Mouse (Mus musculus) heart, embryonic 14.5 days (tissue): ENCODE results near the gene St13. TPM values are rescaled to one million over a fixed set of nuclear protein-coding genes. Genes with fewer than 3 reads are reported as not detected.
A peak's percentile ranks its signal among the peaks of the same experiment; 100 is the strongest.

ENCODE experiments used
- ATAC-seq: fragments of 200-750 bp; cut with Nextera tagmentation; 2 replicates; pipeline ENCODE4 v1.8.0; 2017; ENCODE audit warnings: low read depth, moderate TSS enrichment; ENCODE audit not compliant: insufficient number of reproducible peaks, insufficient read depth, low FRiP score
- H3K27ac ChIP-seq, 2 experiments: fragments of 200-500 bp in 1 of 2; fragments of 300-500 bp in 1 of 2; sonication (generic) in 1 of 2; replicated peaks in 1 of 2; 2 replicates each; pipeline ENCODE4 v1.5.1; 2012 to 2014; ENCODE audit warnings: low read depth in 2 of 2, low read length in 2 of 2, control low read depth in 1 of 2, mild to moderate bottlenecking in 1 of 2, mixed read lengths in 1 of 2; ENCODE audit not compliant: control insufficient read depth in 1 of 2, insufficient read depth in 1 of 2
- H3K27me3 ChIP-seq: fragments of 300-500 bp; sonication (generic); 2 replicates; pipeline ENCODE4 v1.6.1; 2014; ENCODE audit warnings: mild to moderate bottlenecking, low read length, control low read depth; ENCODE audit not compliant: control insufficient read depth, insufficient read depth
- H3K36me3 ChIP-seq: fragments of 300-500 bp; sonication (generic); 2 replicates; pipeline ENCODE4 v1.6.1; 2014; ENCODE audit warnings: mild to moderate bottlenecking, control low read depth, low read length, mixed read lengths; ENCODE audit not compliant: control insufficient read depth, insufficient read depth
- H3K4me1 ChIP-seq, 2 experiments: fragments of 200-500 bp in 1 of 2; fragments of 300-500 bp in 1 of 2; sonication (generic) in 1 of 2; 2 replicates each; pipeline ENCODE4 v1.6.1; 2012 to 2014; ENCODE audit warnings: low read length in 2 of 2, control low read depth in 1 of 2, mixed read lengths in 1 of 2; ENCODE audit not compliant: control insufficient read depth in 2 of 2, insufficient read depth in 2 of 2
- H3K4me2 ChIP-seq: fragments of 300-500 bp; sonication (generic); 2 replicates; pipeline ENCODE4 v1.6.1; 2014; ENCODE audit warnings: mild to moderate bottlenecking, low read length
- H3K4me3 ChIP-seq, 2 experiments: fragments of 200-500 bp in 1 of 2; fragments of 300-500 bp in 1 of 2; sonication (generic) in 1 of 2; 2 replicates each; pipeline ENCODE4 v1.5.1; 2012 to 2014; ENCODE audit warnings: low read length in 2 of 2, mild to moderate bottlenecking in 2 of 2, control low read depth in 1 of 2, low read depth in 1 of 2, moderate library complexity in 1 of 2; ENCODE audit not compliant: control insufficient read depth in 1 of 2, insufficient read depth in 1 of 2
- H3K9ac ChIP-seq: fragments of 300-500 bp; sonication (generic); 2 replicates; pipeline ENCODE4 v1.6.1; 2014; ENCODE audit warnings: mild to moderate bottlenecking, low read length
- H3K9me3 ChIP-seq: fragments of 300-500 bp; sonication (generic); 2 replicates; pipeline ENCODE4 v1.6.1; 2016; ENCODE audit warnings: low read length, control low read depth; ENCODE audit not compliant: control insufficient read depth
- WGBS: fragments of 180-500 bp; shearing (Covaris S2); extraction: QIAGEN DNeasy Blood & Tissue Kit; methylation state at CpG from one replicate; pipeline ENCODE4 v1.1.7; 2014; 5-methylcytosine and 5-hydroxymethylcytosine counted together
- polyA plus RNA-seq: library from polyadenylated mRNA; unstranded; fragments of >200 nt; fragmentation: Nextera tagmentation; extraction: Ambion mirVana; gene quantifications from 2 replicates; pipeline ENCODE4 v1.2.1, GENCODE M21; 2014

The St13 gene
- polyA plus RNA-seq, 1 experiment from 2014 or later, result 105 TPM

DNA sequence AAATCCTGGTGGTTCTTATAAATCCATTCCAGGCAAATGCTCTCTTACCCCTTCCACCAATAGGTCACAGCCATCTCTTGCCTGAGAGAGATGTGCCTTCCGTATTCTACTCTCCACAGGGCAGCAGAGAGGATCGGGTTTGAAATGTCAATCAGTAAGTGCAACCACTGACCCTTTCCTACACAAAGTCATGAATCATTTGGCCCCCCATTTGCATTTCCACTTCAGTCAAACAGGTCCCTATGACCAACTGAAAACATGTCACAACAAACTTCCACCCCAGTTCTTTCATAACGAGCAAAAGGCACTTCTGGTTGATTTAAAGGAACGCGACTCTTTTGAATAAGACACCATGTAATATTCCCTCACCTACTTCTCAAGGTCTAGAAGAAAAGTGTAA, 40.5 kb downstream of the St13 start:
- peaks cover 0 to 22% of the 10 kb centered on the region in 2 experiments; a peak in 3 of 4 replicates for H3K4me1 ChIP-seq
- H3K9ac ChIP-seq, result no peak overlapping the region; the same call in 1 of the 2 replicates
- H3K27me3 ChIP-seq, result no peaks in the 10 kb centered on the region
- peak overlapping the region; percentile 93 for H3K4me2 ChIP-seq
- H3K9me3 ChIP-seq, result no peaks in the 10 kb centered on the region
- no peak overlapping the region for H3K27ac ChIP-seq
- 90% methylated on average over 5 of the region's 5 CpGs for WGBS
- H3K4me3 ChIP-seq, result peak overlapping the region in 1 of 2 experiments; percentile 70; a peak in 1 of 4 replicates
- H3K36me3 ChIP-seq, result peaks cover 18% of the 10 kb centered on the region
- ATAC-seq, result no peak

DNA sequence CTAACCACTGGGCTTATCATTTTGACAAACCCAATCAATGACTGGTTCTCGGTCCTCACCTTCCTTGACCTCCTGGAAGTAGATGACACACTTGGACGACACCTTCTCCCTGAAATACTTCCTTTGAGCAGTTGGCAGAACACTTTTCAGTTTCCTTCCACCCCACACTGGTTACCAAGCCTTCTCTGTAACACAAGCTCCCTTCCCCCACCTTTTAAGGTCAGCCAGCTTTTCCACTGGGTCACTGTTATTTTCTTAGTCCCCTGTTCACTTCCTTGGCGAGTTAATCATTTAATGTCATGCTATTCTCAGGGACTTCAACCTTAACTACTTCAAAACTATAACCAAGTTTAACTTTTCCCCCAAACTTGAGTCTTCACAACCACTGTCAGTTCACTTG, 40.9 kb downstream of the St13 start:
- H3K27me3 ChIP-seq, result no peaks in the 10 kb centered on the region
- ATAC-seq, result no peak
- 79% methylated on average over 3 of the region's 3 CpGs for WGBS
- H3K27ac ChIP-seq, result no peak overlapping the region
- no peak overlapping the region for H3K4me3 ChIP-seq
- H3K4me1 ChIP-seq, result peaks cover 0 to 22% of the 10 kb centered on the region in 2 experiments; a peak in 3 of 4 replicates
- no peak overlapping the region for H3K9ac ChIP-seq
- no peaks in the 10 kb centered on the region for H3K9me3 ChIP-seq
- peaks cover 18% of the 10 kb centered on the region for H3K36me3 ChIP-seq
- no peak overlapping the region for H3K4me2 ChIP-seq

DNA sequence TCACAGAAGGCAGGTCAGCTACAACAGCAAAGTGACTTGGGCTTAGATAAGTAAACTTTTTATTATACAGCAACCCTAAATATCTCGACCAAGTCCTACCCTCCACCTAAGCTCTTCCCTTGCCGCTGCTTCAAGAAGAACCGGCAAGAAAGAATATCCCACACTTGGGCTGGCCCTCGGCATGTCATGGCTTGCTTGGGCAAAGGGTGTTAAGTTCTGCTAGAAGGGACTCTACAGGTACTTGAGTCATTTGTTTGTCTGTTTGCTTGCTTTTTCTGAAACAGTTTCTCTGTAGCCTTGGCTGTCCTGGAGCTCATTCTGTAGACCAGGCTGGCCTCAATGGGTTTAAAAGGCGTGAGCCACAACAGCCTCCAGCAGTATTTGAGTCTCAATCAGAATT, 42.9 kb downstream of the St13 start:
- 49% methylated on average over 5 of the region's 5 CpGs for WGBS
- no peak overlapping the region for H3K27ac ChIP-seq
- no peak overlapping the region for H3K4me2 ChIP-seq
- H3K9me3 ChIP-seq, result no peaks in the 10 kb centered on the region
- H3K36me3 ChIP-seq, result 0 out of 2 replicates have a peak, but pooled peaks cover 5% of the 10 kb centered on the region
- H3K9ac ChIP-seq, result no peak overlapping the region
- H3K4me3 ChIP-seq, result no peak overlapping the region
- ATAC-seq, result no peak
- peaks cover 0 to 22% of the 10 kb centered on the region in 2 experiments; a peak in 3 of 4 replicates for H3K4me1 ChIP-seq
- H3K27me3 ChIP-seq, result no peaks in the 10 kb centered on the region

DNA sequence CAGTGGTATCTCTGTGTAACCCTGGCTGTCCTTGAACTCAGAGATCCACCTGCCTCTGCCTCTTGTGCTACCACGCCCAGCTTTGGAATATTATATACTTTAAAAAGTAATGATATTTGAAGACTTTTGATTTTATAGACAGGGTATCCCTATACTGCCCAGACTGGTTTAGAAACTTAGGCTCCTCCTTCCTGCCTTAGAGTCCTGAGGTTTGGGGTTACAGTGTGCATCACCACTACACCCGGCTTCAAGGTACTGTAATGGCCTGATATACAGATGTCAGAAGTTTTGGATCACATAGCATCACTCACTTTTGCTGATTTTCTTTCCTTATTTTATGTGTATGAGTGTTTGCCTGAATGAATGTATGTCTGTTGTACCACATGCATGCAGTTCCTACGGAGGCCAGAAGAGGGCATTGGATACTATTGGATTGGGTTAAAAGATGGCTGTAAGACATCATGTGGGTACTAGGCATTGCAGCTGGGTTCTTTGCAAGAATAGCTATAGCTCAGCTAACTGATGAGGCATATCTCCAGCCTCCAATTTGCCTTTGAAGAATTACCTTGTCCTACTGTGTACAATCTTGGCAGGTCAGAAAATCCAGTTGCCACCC, 44.6 kb downstream of the St13 start:
- no peak overlapping the region for H3K4me3 ChIP-seq
- no peaks in the 10 kb centered on the region for H3K9me3 ChIP-seq
- no peak overlapping the region for H3K9ac ChIP-seq
- no peak for ATAC-seq
- WGBS, result 67% methylated on average over 3 of the region's 3 CpGs
- H3K4me1 ChIP-seq, result peaks cover 0 to 15% of the 10 kb centered on the region in 2 experiments; a peak in 2 of 4 replicates
- 0 out of 2 replicates have a peak, but pooled peaks cover 5% of the 10 kb centered on the region for H3K36me3 ChIP-seq
- no peak overlapping the region for H3K4me2 ChIP-seq
- H3K27ac ChIP-seq, result no peak overlapping the region
- H3K27me3 ChIP-seq, result no peaks in the 10 kb centered on the region

DNA sequence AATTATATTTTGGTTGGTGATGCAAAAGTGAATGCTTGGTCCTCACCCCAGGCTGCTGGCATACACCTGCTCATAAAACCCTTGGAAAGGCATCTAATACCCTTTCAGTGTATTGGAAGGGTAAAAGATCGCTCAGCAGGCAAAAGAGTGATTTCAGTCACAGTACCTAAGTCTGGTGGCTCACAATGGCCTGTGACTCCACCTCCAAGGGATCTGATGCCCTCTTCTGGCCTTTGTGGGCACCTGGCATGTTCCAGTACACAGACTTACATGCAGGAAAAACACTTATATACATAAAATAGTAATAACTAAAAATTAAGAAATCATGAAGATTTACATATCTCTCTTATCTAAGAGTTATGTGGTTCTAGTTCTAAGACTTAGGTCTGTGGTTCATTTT, 47.2 kb downstream of the St13 start:
- no peak for ATAC-seq
- no peaks in the 10 kb centered on the region for H3K9me3 ChIP-seq
- 0 out of 2 replicates have a peak, but pooled peaks cover 5% of the 10 kb centered on the region for H3K36me3 ChIP-seq

DNA sequence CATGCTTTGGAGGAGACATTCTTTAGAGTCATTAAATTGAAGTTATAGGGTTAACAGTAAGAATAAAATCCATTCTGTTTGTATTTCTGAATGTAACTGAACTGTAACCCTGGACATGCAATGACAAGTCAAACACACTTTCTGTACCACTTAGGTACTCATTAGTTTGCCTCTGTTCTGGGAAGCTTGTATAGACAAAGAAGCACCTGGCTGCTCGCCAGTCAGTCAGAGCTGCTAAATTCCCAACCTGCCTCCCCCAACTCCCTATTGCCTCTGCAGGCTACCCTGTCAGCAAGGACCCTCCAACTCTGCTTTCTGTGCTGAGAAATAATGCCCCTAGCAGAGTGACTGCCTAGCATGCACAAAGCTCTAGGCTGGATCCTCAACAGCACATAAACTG, 49.5 kb downstream of the St13 start:
- Histone ChIP-seq H3K9me3 (no peaks in the 10 kb centered on the region), H3K4me1 (0 out of 4 replicates have a peak, but pooled peaks cover 0 to 3% of the 10 kb centered on the region in 2 experiments), H3K4me2 (no peak overlapping the region), H3K4me3 (no peak overlapping the region), H3K27me3 (no peaks in the 10 kb centered on the region), H3K27ac (no peak overlapping the region), H3K9ac (no peak overlapping the region), H3K36me3 (0 out of 2 replicates have a peak, but pooled peaks cover 5% of the 10 kb centered on the region)
- WGBS, result 39% methylated on average over 1 of the region's 1 CpGs
- ATAC-seq, result no peak

More for the DNA sequence above, 47.2 kb downstream of the St13 start:
- Histone ChIP-seq H3K4me3 (no peak overlapping the region), H3K4me2 (no peak overlapping the region), H3K27me3 (no peaks in the 10 kb centered on the region), H3K4me1 (0 out of 4 replicates have a peak, but pooled peaks cover 0 to 3% of the 10 kb centered on the region in 2 experiments), H3K9ac (no peak overlapping the region), H3K27ac (no peak overlapping the region)
- 79% methylated on average over 1 of the region's 1 CpGs for WGBS

DNA sequence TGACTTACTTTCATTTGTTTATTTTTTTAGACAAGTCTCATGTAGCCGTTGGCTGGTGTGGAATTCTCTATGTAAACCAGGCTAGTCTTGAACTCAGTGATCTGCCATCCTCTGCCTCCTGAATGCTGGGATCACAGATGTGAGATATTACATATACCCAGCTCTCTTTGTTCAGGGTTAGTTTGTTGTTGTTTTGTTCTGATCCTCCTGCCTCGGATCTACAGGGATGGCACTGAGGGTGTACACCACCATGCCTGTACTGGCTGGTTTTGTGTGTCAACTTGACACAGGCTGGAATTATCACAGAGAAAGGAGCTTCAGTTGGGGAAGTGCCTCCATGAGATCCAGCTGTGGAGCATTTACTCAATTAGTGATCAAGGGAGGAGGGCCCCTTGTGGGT, 51.5 kb downstream of the St13 start:
- H3K4me1 ChIP-seq, result 0 out of 4 replicates have a peak, but pooled peaks cover 0 to 3% of the 10 kb centered on the region in 2 experiments
- no peaks in the 10 kb centered on the region for H3K9me3 ChIP-seq
- no peaks in the 10 kb centered on the region for H3K27me3 ChIP-seq
- ATAC-seq, result no peak
- WGBS, result 72% methylated on average over 2 of the region's 2 CpGs
- no peak overlapping the region for H3K4me3 ChIP-seq
- H3K27ac ChIP-seq, result no peak overlapping the region
- no peak overlapping the region for H3K9ac ChIP-seq
- H3K4me2 ChIP-seq, result no peak overlapping the region
- H3K36me3 ChIP-seq, result peaks cover 10% of the 10 kb centered on the region
